Mouse (Mus musculus) liver, postnatal 0 days (tissue): ENCODE results near the gene Gmeb1.
"Not testable (repeated sequence)": the region's sequence is repeated elsewhere in the genome, so short reads cannot be mapped to it uniquely, and the experiment has no call there.

Experiments used
- CTCF ChIP-seq: sonication (generic); IDR thresholded peaks from 2 replicates; pipeline ENCODE4 v1.5.1; 2016; ENCODE audit warnings: antibody characterized with exemption, low read depth
- EP300 ChIP-seq: IDR thresholded peaks from 2 replicates; pipeline ENCODE4 v1.6.1; 2016; ENCODE audit warnings: antibody characterized with exemption, low read depth, mild to moderate bottlenecking

DNA sequence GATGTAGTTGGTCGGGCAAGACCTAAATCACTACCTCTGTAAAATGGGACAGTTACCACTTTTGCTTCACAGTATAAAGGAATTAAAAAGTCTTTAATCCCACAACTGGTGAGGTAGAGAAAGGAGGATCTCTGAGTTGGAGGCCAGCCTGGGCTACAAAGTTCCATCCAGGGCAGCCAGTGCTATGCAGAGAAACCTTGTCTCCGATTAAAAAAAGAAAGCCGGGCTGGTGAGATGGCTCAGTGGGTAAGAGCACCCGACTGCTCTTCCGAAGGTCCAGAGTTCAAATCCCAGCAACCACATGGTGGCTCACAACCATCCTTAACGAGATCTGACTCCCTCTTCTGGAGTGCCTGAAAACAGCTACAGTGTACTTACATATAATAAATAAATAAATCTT is 42.1 kb upstream of the Gmeb1 start:
- TF ChIP-seq EP300, CTCF: not testable (repeated sequence)
